Mouse (Mus musculus) heart, adult 2 months (tissue): ENCODE measurements around the gene Ccdc3.
A peak's percentile ranks its signal among the peaks of the same experiment; 100 is the strongest.

Experiments
- CTCF ChIP-seq: fragments of 200-600 bp; IDR thresholded peaks from 2 replicates; pipeline ENCODE4 v1.8.1; 2022; ENCODE audit warnings: antibody characterized with exemption, mild to moderate bottlenecking, moderate library complexity
- EP300 ChIP-seq: fragments of 200-500 bp; IDR thresholded peaks from 2 replicates; pipeline ENCODE4 v1.6.1; 2011; ENCODE audit warnings: low read depth, low read length, control low read depth; ENCODE audit not compliant: insufficient read depth
- POLR2A ChIP-seq: fragments of 200-500 bp; IDR thresholded peaks from 2 replicates; pipeline ENCODE4 v1.6.1; 2011; ENCODE audit warnings: mild to moderate bottlenecking, low read depth, low read length, control low read depth; ENCODE audit not compliant: insufficient read depth

- TF ChIP-seq EP300 (no peak), POLR2A (no peak), CTCF (peak; percentile 31)
Measured at GRCm38 (mm10) chr2:5161002-5161745, 23.6 kb downstream of the Ccdc3 start.
